Mouse (Mus musculus) intestine, embryonic 16.5 days (tissue): ENCODE data around the gene Tmem97. TPM values are rescaled to one million over a fixed set of nuclear protein-coding genes. Genes with fewer than 3 reads are reported as not detected.

ENCODE experiments used
- ATAC-seq: fragments of 200-750 bp; cut with Nextera tagmentation; 2 replicates; pipeline ENCODE4 v1.8.0; 2017; ENCODE audit warnings: moderate TSS enrichment, moderate library complexity
- H3K27ac ChIP-seq: fragments of 300-500 bp; sonication (generic); 2 replicates; pipeline ENCODE4 v1.5.1; 2014; ENCODE audit warnings: mild to moderate bottlenecking, low read length
- H3K27me3 ChIP-seq: fragments of 300-500 bp; sonication (generic); replicated peaks from 2 replicates; pipeline ENCODE4 v1.6.1; 2014; ENCODE audit warnings: low read length, control low read depth, mixed read lengths; ENCODE audit not compliant: control insufficient read depth, insufficient read depth
- H3K36me3 ChIP-seq: fragments of 300-500 bp; sonication (generic); 2 replicates; pipeline ENCODE4 v1.6.1; 2014; ENCODE audit warnings: low read length, control low read depth; ENCODE audit not compliant: control insufficient read depth, insufficient read depth
- H3K4me1 ChIP-seq: fragments of 300-500 bp; sonication (generic); 2 replicates; pipeline ENCODE4 v1.6.1; 2014; ENCODE audit warnings: low read length, control low read depth, mixed read lengths; ENCODE audit not compliant: control insufficient read depth, insufficient read depth
- H3K4me2 ChIP-seq: fragments of 300-500 bp; sonication (generic); 2 replicates; pipeline ENCODE4 v1.6.1; 2014; ENCODE audit warnings: low read depth, low read length, control low read depth
- H3K4me3 ChIP-seq: fragments of 300-500 bp; sonication (generic); 2 replicates; pipeline ENCODE4 v1.5.1; 2014; ENCODE audit warnings: mild to moderate bottlenecking, low read length
- H3K9ac ChIP-seq: fragments of 300-500 bp; sonication (generic); 2 replicates; pipeline ENCODE4 v1.6.1; 2014; ENCODE audit warnings: low read depth, low read length
- H3K9me3 ChIP-seq: fragments of 300-500 bp; sonication (generic); 2 replicates; pipeline ENCODE4 v1.6.1; 2016; ENCODE audit warnings: low read length, control low read depth; ENCODE audit not compliant: control insufficient read depth
- WGBS: fragments of 180-500 bp; shearing (Covaris S2); extraction: QIAGEN DNeasy Blood & Tissue Kit; methylation state at CpG from one replicate; pipeline ENCODE4 v1.1.7; 2014; 5-methylcytosine and 5-hydroxymethylcytosine counted together
- polyA plus RNA-seq: library from polyadenylated mRNA; unstranded; fragments of >200 nt; fragmentation: Nextera tagmentation; extraction: Ambion mirVana; gene quantifications from 2 replicates; pipeline ENCODE4 v1.2.1, GENCODE M21; 2015

Tmem97 gene
- polyA plus RNA-seq, 1 experiment from 2014 or later: 228 TPM

GRCm38 (mm10) chr11:78523241-78523955 is 27.2 kb downstream of the Tmem97 start:
- 84% methylated on average over 9 of the region's 9 CpGs for WGBS
- no peaks in the 10 kb centered on the region for H3K27me3 ChIP-seq
- ATAC-seq: no peak
- no peaks in the 10 kb centered on the region for H3K4me1 ChIP-seq
- no peaks in the 10 kb centered on the region for H3K9me3 ChIP-seq
- H3K36me3 ChIP-seq: peaks cover 57% of the 10 kb centered on the region
- no peak overlapping the region for H3K27ac ChIP-seq
- H3K4me2 ChIP-seq: no peak overlapping the region
- H3K4me3 ChIP-seq: no peak overlapping the region
- H3K9ac ChIP-seq: no peak overlapping the region

- Histone ChIP-seq H3K4me3 (no peak overlapping the region), H3K4me2 (no peak overlapping the region), H3K27ac (no peak overlapping the region), H3K4me1 (no peaks in the 10 kb centered on the region), H3K36me3 (peaks cover 55% of the 10 kb centered on the region), H3K9me3 (no peaks in the 10 kb centered on the region), H3K9ac (no peak overlapping the region), H3K27me3 (no peaks in the 10 kb centered on the region)
- ATAC-seq: no peak
- WGBS: 89% methylated on average over 1 of the region's 1 CpGs
These were observed 28.0 kb downstream of the Tmem97 start for GRCm38 (mm10) chr11:78522481-78522997.

GRCm38 (mm10) chr11:78521880-78522279 is 28.7 kb downstream of the Tmem97 start:
- H3K9me3 ChIP-seq: no peaks in the 10 kb centered on the region
- no peak overlapping the region for H3K27ac ChIP-seq
- H3K4me3 ChIP-seq: no peak overlapping the region
- no peak overlapping the region for H3K4me2 ChIP-seq
- H3K9ac ChIP-seq: no peak overlapping the region
- no peaks in the 10 kb centered on the region for H3K4me1 ChIP-seq
- 85% methylated on average over 3 of the region's 3 CpGs for WGBS
- no peaks in the 10 kb centered on the region for H3K27me3 ChIP-seq
- ATAC-seq: no peak
- peaks cover 51% of the 10 kb centered on the region for H3K36me3 ChIP-seq

GRCm38 (mm10) chr11:78518931-78519330 is 31.6 kb downstream of the Tmem97 start:
- ATAC-seq: no peak
- H3K4me1 ChIP-seq: no peaks in the 10 kb centered on the region
- peaks cover 50% of the 10 kb centered on the region for H3K36me3 ChIP-seq
- H3K4me3 ChIP-seq: no peak overlapping the region
- no peaks in the 10 kb centered on the region for H3K9me3 ChIP-seq
- H3K27me3 ChIP-seq: no peaks in the 10 kb centered on the region
- no peak overlapping the region for H3K9ac ChIP-seq
- no peak overlapping the region for H3K4me2 ChIP-seq
- H3K27ac ChIP-seq: no peak overlapping the region
- 87% methylated on average over 10 of the region's 10 CpGs for WGBS

GRCm38 (mm10) chr11:78515549-78516325 is 34.8 kb downstream of the Tmem97 start:
- Histone ChIP-seq H3K27me3 (no peaks in the 10 kb centered on the region), H3K4me2 (no peak overlapping the region), H3K27ac (no peak overlapping the region), H3K4me3 (no peak overlapping the region), H3K4me1 (peaks cover 8% of the 10 kb centered on the region; the same call in 1 of the 2 replicates), H3K9ac (no peak overlapping the region), H3K9me3 (no peaks in the 10 kb centered on the region), H3K36me3 (peaks cover 36% of the 10 kb centered on the region)
- 59% methylated on average over 2 of the region's 2 CpGs for WGBS
- no peak for ATAC-seq

- ATAC-seq: no peak
- Histone ChIP-seq H3K4me1 (peaks cover 8% of the 10 kb centered on the region; the same call in 1 of the 2 replicates), H3K36me3 (peaks cover 19% of the 10 kb centered on the region), H3K27me3 (no peaks in the 10 kb centered on the region), H3K27ac (no peak overlapping the region), H3K9me3 (no peaks in the 10 kb centered on the region), H3K4me2 (peak overlapping the region; percentile 88), H3K9ac (peak overlapping the region; percentile 98; the same call in 1 of the 2 replicates), H3K4me3 (peak overlapping the region; percentile 96)
- 78% methylated on average over 3 of the region's 3 CpGs for WGBS
These were observed 37.3 kb downstream of the Tmem97 start for GRCm38 (mm10) chr11:78513106-78513790.

- WGBS: under 1% methylated on average over 67 of the region's 67 CpGs
- peak within 1 kb of the TSS; percentile 88 for H3K4me2 ChIP-seq
- peak within 1 kb of the TSS; percentile 79 for H3K27ac ChIP-seq
- no peaks in the 10 kb centered on the region for H3K9me3 ChIP-seq
- peak within 1 kb of the TSS; percentile 96 for H3K4me3 ChIP-seq
- H3K36me3 ChIP-seq: peaks cover 14% of the 10 kb centered on the region
- H3K4me1 ChIP-seq: peaks cover 8% of the 10 kb centered on the region; the same call in 1 of the 2 replicates
- H3K9ac ChIP-seq: peak within 1 kb of the TSS; percentile 98
- no peaks in the 10 kb centered on the region for H3K27me3 ChIP-seq
- ATAC-seq: peak; percentile 98
These were observed 38.3 kb downstream of the Tmem97 start, which contains the start of the genes Tmem199 and Poldip2 for GRCm38 (mm10) chr11:78512025-78512957. Tmem199 (minus strand) TSS chr11:78512172. Poldip2 (plus strand) TSS chr11:78512193.

GRCm38 (mm10) chr11:78509148-78509547 is 41.4 kb downstream of the Tmem97 start:
- H3K27me3 ChIP-seq: no peaks in the 10 kb centered on the region
- H3K9me3 ChIP-seq: no peaks in the 10 kb centered on the region
- no peak overlapping the region for H3K4me3 ChIP-seq
- H3K27ac ChIP-seq: no peak overlapping the region
- no peak for ATAC-seq
- 83% methylated on average over 5 of the region's 5 CpGs for WGBS
- H3K9ac ChIP-seq: no peak overlapping the region
- peaks cover 8% of the 10 kb centered on the region; the same call in 1 of the 2 replicates for H3K4me1 ChIP-seq
- H3K4me2 ChIP-seq: no peak overlapping the region
- no peaks in the 10 kb centered on the region; the same call in 1 of the 2 replicates for H3K36me3 ChIP-seq
